Mouse (Mus musculus) limb, embryonic 12.5 days (tissue): ENCODE data around the gene Pvalb. TPM values are rescaled to one million over a fixed set of nuclear protein-coding genes. Genes with fewer than 3 reads are reported as not detected.

Experiments used
- ATAC-seq: fragments of 200-750 bp; cut with Nextera tagmentation; 2 replicates; pipeline ENCODE4 v1.8.0; 2017; ENCODE audit warnings: low read depth, moderate TSS enrichment; ENCODE audit not compliant: insufficient number of reproducible peaks, insufficient read depth, low FRiP score, low TSS enrichment
- H3K27ac ChIP-seq: fragments of 300-500 bp; sonication (generic); 2 replicates; pipeline ENCODE4 v1.5.1; 2016; ENCODE audit warnings: mild to moderate bottlenecking, moderate library complexity
- H3K27me3 ChIP-seq: fragments of 300-500 bp; sonication (generic); 2 replicates; pipeline ENCODE4 v1.6.1; 2016; ENCODE audit warnings: mild to moderate bottlenecking, moderate library complexity
- H3K36me3 ChIP-seq: fragments of 300-500 bp; sonication (generic); 2 replicates; pipeline ENCODE4 v1.6.1; 2016; ENCODE audit warnings: mild to moderate bottlenecking, moderate library complexity
- H3K4me1 ChIP-seq: fragments of 300-500 bp; sonication (generic); replicated peaks from 2 replicates; pipeline ENCODE4 v1.6.1; 2016
- H3K4me2 ChIP-seq: fragments of 300-500 bp; sonication (generic); 2 replicates; pipeline ENCODE4 v1.6.1; 2016; ENCODE audit warnings: mild to moderate bottlenecking, moderate library complexity
- H3K4me3 ChIP-seq: fragments of 300-500 bp; sonication (generic); replicated peaks from 2 replicates; pipeline ENCODE4 v1.5.1; 2016; ENCODE audit warnings: mild to moderate bottlenecking
- H3K9ac ChIP-seq: fragments of 300-500 bp; sonication (generic); replicated peaks from 2 replicates; pipeline ENCODE4 v1.6.1; 2016; ENCODE audit warnings: mild to moderate bottlenecking, moderate library complexity
- H3K9me3 ChIP-seq: fragments of 300-500 bp; sonication (generic); 2 replicates; pipeline ENCODE4 v1.6.1; 2016; ENCODE audit warnings: mild to moderate bottlenecking, moderate library complexity
- WGBS: fragments of 180-500 bp; shearing (Covaris S2); methylation state at CpG from one replicate; pipeline ENCODE4 v1.1.7; 2016; 5-methylcytosine and 5-hydroxymethylcytosine counted together
- polyA plus RNA-seq: library from polyadenylated mRNA; unstranded; fragments of >200 nt; fragmentation: Nextera tagmentation; extraction: Ambion mirVana; gene quantifications from 2 replicates; pipeline ENCODE4 v1.2.1, GENCODE M21; 2016

The Pvalb gene
- polyA plus RNA-seq, 1 experiment from 2014 or later: not detected

DNA sequence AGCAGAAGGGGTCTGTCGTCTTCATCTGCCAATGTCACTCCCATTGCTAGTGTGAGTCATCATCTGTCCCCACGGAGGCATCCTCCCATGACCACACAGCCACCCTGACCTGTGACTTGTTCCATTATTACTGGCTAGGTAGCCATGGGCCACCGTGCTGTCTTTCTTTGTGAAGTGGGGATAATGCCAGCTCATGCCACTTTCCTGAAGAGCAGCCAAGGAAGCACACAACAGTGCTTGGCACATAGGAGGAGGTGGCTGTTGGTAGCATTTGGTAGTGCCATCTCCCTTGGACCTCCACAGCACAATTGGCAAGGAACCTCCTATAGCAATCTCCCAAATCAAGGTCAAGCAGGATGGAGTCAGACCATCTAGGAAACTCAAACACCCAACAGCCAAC lies 11.9 kb downstream of the Pvalb start:
- Histone ChIP-seq H3K9ac (no peak overlapping the region), H3K4me3 (no peak overlapping the region), H3K9me3 (no peaks in the 10 kb centered on the region), H3K4me1 (no peaks in the 10 kb centered on the region), H3K36me3 (no peaks in the 10 kb centered on the region), H3K27me3 (peaks cover 14% of the 10 kb centered on the region; the same call in 1 of the 2 replicates), H3K4me2 (no peak overlapping the region), H3K27ac (no peak overlapping the region)
- no peak for ATAC-seq
- WGBS: 79% methylated on average over 3 of the region's 3 CpGs

DNA sequence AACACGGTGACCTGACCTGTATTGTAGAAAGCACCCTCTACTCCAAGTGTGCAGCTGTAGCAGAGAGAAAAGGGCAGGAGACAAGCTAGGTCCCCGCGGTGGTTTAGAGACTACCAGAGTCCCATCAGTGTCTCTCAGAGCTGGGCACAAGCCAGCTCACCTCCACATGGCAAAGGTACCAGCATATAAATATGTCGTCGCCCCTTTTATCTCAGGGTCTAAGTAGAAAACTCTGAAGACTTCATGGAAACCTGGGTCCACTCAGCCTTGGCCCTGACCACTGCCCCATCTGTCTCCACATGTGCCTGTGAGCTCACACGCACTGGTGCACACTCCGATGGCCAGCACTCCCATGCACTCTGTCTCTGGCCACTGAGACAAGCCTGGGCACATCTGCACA lies 16.6 kb downstream of the Pvalb start:
- Histone ChIP-seq H3K4me2 (no peak overlapping the region), H3K27ac (no peak overlapping the region), H3K27me3 (no peaks in the 10 kb centered on the region), H3K36me3 (no peaks in the 10 kb centered on the region), H3K9ac (no peak overlapping the region), H3K9me3 (no peaks in the 10 kb centered on the region), H3K4me1 (peaks cover 4% of the 10 kb centered on the region; the same call in 1 of the 2 replicates), H3K4me3 (no peak overlapping the region)
- no peak for ATAC-seq
- WGBS: 84% methylated on average over 7 of the region's 7 CpGs

DNA sequence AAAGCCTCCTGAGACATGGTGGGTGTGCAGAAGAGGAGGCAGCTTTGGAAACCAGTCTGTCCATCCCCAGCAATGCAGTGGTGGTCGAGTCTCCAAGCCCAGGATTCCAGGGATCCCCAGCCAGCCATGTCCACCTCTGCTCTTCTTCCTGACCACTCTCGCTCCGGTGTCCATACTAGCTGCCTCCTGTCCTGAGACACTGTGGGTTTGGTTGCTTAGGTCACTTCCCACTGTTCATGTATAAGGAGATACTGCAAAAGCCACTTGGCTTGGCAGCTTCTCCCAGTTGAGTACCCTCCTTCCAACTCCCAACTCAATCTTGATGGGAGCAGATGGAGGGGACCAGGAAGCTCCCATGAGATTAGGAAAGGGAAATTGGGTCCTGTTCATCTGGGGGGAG lies 17.7 kb downstream of the Pvalb start:
- Histone ChIP-seq H3K9ac (no peak overlapping the region), H3K36me3 (no peaks in the 10 kb centered on the region), H3K27ac (no peak overlapping the region), H3K27me3 (peaks cover 8% of the 10 kb centered on the region), H3K4me1 (peaks cover 4% of the 10 kb centered on the region; the same call in 1 of the 2 replicates), H3K4me3 (no peak overlapping the region), H3K4me2 (no peak overlapping the region), H3K9me3 (no peaks in the 10 kb centered on the region)
- ATAC-seq: no peak
- 86% methylated on average over 3 of the region's 3 CpGs for WGBS

DNA sequence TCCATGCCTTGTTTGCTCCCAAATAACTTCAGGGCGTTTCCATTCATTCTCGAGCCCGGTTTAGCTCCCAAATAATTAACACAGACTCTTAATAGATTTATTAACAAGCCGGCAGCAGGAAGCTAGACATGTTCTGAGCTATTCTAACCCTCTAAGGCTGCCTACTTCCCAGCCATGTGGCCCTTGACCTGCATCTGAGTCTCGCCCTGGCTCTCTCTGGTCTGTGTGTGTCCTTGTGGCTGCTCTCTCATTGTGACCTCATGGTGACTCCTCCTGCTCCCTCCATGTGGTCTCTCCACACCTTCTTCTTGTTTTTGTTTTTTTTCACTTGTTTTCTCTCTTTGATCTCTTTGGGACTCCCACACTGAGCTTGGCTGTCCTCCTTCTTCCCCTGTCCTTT lies 19.3 kb downstream of the Pvalb start:
- H3K4me1 ChIP-seq: peaks cover 4% of the 10 kb centered on the region; the same call in 1 of the 2 replicates
- no peak overlapping the region for H3K9ac ChIP-seq
- ATAC-seq: no peak
- peaks cover 22% of the 10 kb centered on the region for H3K27me3 ChIP-seq
- H3K9me3 ChIP-seq: no peaks in the 10 kb centered on the region
- H3K4me2 ChIP-seq: no peak overlapping the region
- no peak overlapping the region for H3K4me3 ChIP-seq
- no peaks in the 10 kb centered on the region for H3K36me3 ChIP-seq
- 55% methylated on average over 5 of the region's 5 CpGs for WGBS
- H3K27ac ChIP-seq: no peak overlapping the region

DNA sequence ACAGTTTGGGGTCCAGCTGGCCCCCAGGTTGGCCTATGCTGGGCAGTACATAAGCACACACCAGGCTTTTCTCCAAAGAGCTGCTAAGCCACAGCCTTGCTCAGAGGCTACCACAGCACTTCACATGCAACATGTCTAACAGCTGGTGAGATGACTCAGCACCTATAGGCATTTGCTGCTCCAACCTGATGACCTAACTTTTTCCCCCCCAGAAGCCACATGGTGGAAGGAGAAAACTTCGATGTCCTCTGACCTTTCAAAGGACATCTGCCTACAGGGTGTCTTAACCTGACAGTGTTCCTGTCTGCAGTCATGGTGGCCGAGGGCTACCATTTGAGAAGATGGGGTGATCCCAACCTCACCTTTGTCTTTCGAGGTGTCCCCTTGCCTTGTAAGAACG lies 20.6 kb downstream of the Pvalb start:
- Histone ChIP-seq H3K9ac (no peak overlapping the region), H3K36me3 (no peaks in the 10 kb centered on the region), H3K4me3 (no peak overlapping the region), H3K4me2 (no peak overlapping the region), H3K4me1 (peaks cover 4% of the 10 kb centered on the region; the same call in 1 of the 2 replicates), H3K27me3 (peaks cover 34% of the 10 kb centered on the region), H3K27ac (no peak overlapping the region), H3K9me3 (no peaks in the 10 kb centered on the region)
- ATAC-seq: no peak
- 88% methylated on average over 4 of the region's 4 CpGs for whole genome bisulfite sequencing

DNA sequence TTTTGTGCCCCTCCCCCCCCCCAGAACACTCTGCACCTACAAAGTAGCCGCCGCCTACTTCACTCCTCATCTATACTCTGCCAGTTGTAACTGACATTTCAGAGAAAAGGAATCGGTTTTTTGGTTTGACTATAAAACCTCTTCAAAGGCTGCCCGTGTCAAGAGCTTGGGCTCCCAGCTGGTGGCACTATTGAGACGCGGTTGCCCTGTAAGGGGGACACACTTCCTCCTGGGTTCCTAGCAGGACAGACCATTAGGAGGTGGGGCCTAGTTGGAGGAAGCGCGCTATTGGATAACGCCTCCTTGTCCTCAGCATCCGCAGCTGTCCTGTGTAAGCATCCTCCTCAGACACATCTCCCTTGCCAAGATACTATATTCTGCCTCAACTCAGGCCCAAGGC lies 21.3 kb downstream of the Pvalb start:
- Histone ChIP-seq H3K4me2 (peak overlapping the region; percentile 23; the same call in 1 of the 2 replicates), H3K36me3 (no peaks in the 10 kb centered on the region), H3K27ac (no peak overlapping the region), H3K9me3 (no peaks in the 10 kb centered on the region), H3K4me1 (peaks cover 4% of the 10 kb centered on the region; the same call in 1 of the 2 replicates), H3K4me3 (no peak overlapping the region), H3K9ac (no peak overlapping the region), H3K27me3 (peaks cover 34% of the 10 kb centered on the region)
- no peak for ATAC-seq
- 3% methylated on average over 10 of the region's 10 CpGs for WGBS

DNA sequence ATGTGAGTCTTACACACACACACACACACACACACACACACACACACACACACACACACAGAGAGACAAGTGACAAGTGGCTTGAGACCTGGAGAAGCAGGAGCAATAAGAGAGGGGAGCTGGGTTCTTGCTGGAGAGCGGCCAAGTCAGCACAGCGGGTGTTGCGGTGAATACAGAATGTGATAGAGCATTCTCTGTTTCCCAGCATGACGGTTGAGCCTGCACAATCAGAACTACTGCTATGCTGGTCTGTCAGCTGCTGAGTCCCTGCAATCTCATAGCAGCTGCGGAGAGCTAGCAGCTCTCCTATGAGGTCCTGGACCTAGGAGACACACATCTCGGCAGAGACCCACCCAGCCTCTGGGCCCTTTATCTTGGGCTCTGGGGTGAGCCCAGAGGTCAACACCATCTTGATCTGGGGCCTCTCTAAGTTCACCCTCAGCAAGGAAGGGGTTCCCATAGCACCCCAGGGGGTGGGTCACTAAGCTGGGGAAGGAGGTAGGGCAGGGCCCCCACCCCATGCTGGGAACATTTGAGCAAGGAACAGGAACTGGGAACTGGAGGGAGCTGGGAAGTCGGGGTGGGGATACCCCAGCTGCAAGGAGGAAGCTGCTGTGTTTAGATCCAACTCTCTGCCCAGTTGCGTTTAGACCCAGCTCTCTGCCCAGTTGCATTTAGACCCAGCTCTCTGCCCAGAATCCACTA lies 24.3 kb downstream of the Pvalb start:
- peaks cover 34% of the 10 kb centered on the region for H3K27me3 ChIP-seq
- no peak overlapping the region for H3K4me3 ChIP-seq
- H3K9ac ChIP-seq: no peak overlapping the region
- no peaks in the 10 kb centered on the region for H3K36me3 ChIP-seq
- ATAC-seq: no peak
- no peak overlapping the region for H3K27ac ChIP-seq
- H3K4me2 ChIP-seq: no peak overlapping the region
- no peaks in the 10 kb centered on the region for H3K9me3 ChIP-seq
- 44% methylated on average over 8 of the region's 8 CpGs for WGBS
- H3K4me1 ChIP-seq: peaks cover 7% of the 10 kb centered on the region

DNA sequence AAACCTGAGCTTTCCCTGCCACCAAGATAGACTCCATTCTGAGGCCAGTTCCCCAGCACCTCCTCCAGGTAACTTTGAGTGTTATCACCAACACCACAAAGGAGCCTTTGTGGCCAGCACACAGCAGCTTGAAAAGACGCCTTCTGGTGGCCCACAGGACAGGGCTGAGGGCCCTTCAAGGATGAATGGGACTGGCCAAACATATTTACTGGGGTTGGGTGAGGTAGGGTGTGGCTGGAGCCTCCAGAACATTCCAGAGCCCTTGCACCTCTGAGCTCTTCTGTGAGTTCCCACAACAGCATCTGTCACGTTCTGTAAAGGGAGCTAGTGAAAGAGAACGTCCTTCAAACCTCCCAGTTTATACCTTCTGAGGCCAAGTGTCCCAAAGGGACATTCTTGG lies 26.4 kb downstream of the Pvalb start:
- 70% methylated on average over 3 of the region's 3 CpGs for WGBS
- Histone ChIP-seq H3K4me2 (no peak overlapping the region), H3K4me1 (peaks cover 5% of the 10 kb centered on the region; the same call in 1 of the 2 replicates), H3K4me3 (no peak overlapping the region), H3K36me3 (no peaks in the 10 kb centered on the region), H3K9ac (no peak overlapping the region), H3K27me3 (peaks cover 34% of the 10 kb centered on the region), H3K27ac (no peak overlapping the region), H3K9me3 (no peaks in the 10 kb centered on the region)
- ATAC-seq: no peak

DNA sequence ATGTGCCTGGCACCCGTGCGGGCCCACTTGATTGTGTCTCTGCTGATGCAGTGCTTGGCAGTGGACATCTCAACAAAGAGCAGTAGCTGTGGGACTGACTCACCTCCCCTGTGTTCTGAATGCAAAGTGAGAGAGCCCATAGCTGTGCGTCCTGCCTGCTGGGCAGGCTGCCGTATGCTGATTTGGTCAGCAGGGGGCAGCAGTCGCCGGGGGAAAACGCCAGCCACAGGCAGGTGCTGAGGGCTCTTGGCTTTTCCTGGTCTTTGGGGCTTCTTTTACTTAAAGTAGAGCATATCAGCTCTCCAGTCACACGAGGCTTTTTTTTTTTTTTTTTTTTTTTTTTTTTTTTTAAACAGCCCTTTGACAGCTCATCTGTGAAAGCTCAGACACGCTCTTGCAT lies 27.8 kb downstream of the Pvalb start:
- peaks cover 25% of the 10 kb centered on the region for H3K27me3 ChIP-seq
- WGBS: 4% methylated on average over 9 of the region's 9 CpGs
- no peak overlapping the region for H3K27ac ChIP-seq
- H3K4me2 ChIP-seq: no peak overlapping the region
- H3K4me3 ChIP-seq: no peak overlapping the region
- no peak for ATAC-seq
- H3K9ac ChIP-seq: no peak overlapping the region
- H3K36me3 ChIP-seq: no peaks in the 10 kb centered on the region
- H3K4me1 ChIP-seq: peaks cover 10% of the 10 kb centered on the region
- H3K9me3 ChIP-seq: no peaks in the 10 kb centered on the region

DNA sequence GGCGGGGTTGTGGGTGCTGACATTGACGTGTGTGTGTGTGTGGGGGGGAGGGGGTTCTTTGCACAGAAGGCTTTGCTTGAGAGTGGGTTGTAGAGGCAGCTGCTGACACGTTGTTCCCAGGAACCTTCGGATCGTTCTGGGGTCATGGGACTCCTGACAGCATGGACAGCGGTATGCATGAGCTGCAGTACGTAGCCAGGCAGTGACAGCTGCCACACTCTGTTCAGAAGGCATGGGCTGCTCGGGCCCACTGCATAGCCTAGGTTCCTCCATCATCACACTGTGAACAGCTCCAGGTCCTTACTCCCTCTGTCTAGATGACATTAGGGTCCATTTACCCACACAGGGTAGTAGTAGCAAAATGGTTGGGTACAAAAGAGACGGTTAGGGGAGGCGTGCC lies 28.9 kb downstream of the Pvalb start:
- no peak overlapping the region for H3K27ac ChIP-seq
- no peak for ATAC-seq
- H3K4me3 ChIP-seq: no peak overlapping the region
- H3K36me3 ChIP-seq: no peaks in the 10 kb centered on the region
- H3K9me3 ChIP-seq: no peaks in the 10 kb centered on the region
- peaks cover 16% of the 10 kb centered on the region; the same call in 1 of the 2 replicates for H3K27me3 ChIP-seq
- no peak overlapping the region for H3K4me2 ChIP-seq
- H3K9ac ChIP-seq: no peak overlapping the region
- H3K4me1 ChIP-seq: peaks cover 21% of the 10 kb centered on the region
- 65% methylated on average over 10 of the region's 10 CpGs for WGBS

DNA sequence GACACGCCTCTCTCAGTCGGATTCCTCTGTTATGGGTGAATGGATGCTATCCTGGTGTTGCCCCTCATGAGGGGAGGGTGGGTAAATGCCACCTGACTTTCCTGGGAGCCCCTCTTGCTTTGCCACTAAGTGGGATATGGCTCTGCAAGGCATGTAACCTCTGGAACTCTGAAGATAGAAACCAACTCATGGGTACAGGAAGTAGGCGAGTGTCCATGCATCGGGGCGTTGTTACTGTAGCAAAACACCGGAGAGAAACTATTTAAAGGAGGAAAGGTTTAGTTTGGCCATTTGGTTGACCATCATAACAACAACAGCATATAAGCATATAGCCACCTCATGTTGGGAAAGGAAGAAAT lies 31.3 kb downstream of the Pvalb start:
- H3K36me3 ChIP-seq: peaks cover 8% of the 10 kb centered on the region; the same call in 1 of the 2 replicates
- H3K27me3 ChIP-seq: no peaks in the 10 kb centered on the region
- H3K9me3 ChIP-seq: no peaks in the 10 kb centered on the region
- no peak overlapping the region for H3K27ac ChIP-seq
- H3K4me1 ChIP-seq: peaks cover 22% of the 10 kb centered on the region
- H3K4me2 ChIP-seq: peak overlapping the region; percentile 60
- H3K9ac ChIP-seq: peak overlapping the region; percentile 50; the same call in 1 of the 2 replicates
- ATAC-seq: no peak
- WGBS: 77% methylated on average over 6 of the region's 6 CpGs
- peak overlapping the region; percentile 65 for H3K4me3 ChIP-seq
